Mouse (Mus musculus): Measurements from ENCODE around the gene BC034090. TPM values are rescaled to one million over a fixed set of nuclear protein-coding genes. Genes with fewer than 3 reads are reported as not detected.
"Not testable (repeated sequence)": the region's sequence is repeated elsewhere in the genome, so short reads cannot be mapped to it uniquely, and the experiment has no call there.

The BC034090 gene
- polyA plus RNA-seq, 1 experiment from 2014 or later, result 2.8 TPM

DNA sequence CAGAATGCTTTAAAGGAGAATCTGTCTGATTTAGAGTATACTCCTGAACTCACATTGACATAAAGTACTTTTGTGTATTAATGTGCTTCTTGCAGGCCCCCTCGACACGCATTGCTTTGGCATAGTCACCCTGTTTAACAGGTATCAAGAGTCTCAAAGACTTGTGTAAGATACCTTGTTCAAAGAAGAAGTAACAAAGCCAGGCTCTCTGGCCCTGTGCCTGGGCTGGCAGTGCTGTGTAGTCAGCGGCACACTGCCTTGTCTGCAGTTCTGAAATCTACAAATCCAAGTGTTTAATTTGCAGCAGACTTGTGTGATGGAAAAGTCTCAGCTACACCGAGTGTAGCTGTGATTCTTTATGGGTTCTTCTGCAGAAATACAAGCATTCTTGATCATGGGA is 47.6 kb downstream of the BC034090 start:
- no peak for DNase-seq (ENCODE audit: low spot score)

DNA sequence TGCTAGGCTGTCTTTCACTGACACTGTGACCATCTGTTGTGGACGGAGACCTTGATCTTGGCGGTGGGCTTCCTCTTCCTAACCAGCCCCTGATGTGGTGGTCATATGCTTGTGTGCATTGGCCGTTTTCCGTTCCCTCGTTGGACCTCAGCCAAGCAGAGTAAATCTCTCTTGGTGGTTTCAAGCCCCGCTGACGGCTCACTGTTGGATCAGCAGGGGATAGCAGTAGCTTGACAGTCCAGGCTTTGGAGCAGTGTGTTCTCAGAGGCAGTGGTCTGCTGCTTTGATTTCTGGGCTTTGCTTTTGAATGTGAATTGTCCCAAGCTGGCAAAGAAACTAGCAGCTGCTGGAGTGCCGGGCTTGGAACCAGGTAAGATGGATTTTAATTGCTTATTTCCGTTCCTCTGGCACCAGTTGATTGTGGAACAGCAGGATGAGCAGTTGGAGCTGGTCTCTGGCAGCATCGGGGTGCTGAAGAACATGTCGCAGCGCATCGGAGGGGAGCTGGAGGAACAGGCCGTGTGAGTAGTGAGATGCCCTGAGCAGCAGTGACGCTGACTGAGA is 51.4 kb downstream of the BC034090 start:
- no peak for DNase-seq (ENCODE audit: low spot score)

DNA sequence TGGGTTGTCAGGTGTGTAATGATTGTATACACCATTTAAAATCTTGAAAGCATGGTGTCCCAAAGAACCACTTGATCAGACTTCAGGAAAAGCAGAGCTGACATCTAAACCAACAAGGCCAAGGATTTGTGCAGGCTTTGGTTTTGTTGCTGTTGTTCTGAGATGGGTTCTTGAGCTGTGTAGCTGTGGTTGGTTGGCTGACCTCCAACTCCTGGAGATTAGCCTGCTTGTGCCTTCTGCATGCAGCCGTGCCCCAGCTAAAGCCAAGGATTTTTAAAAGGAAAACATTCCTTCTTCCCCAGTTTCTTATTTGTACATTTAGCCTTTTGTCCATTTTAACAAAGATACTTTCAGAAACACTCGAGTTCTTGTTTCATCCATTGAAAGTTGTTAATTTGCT is 52.6 kb downstream of the BC034090 start:
- no peak for DNase-seq (ENCODE audit: low spot score)

DNA sequence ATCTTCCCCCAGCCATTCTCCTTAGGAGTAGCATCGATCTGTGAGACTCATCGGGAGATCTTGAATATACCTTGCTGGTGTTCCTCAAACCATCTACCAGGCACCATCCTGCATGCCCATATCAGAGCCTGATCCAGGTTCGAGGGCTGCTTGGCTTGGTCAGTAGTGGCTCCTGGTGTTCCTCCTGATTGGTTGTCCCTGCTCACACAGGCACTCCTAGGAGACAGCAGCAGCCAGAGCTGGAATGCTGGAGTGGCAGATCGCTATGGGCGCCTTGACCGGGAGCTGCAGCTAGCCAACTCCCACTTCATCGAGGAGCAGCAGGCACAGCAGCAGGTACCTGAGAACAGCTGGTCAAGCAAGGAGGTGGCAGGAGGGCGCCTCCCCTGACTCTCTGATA is 53.0 kb downstream of the BC034090 start:
- no peak for DNase-seq (ENCODE audit: low spot score)

DNA sequence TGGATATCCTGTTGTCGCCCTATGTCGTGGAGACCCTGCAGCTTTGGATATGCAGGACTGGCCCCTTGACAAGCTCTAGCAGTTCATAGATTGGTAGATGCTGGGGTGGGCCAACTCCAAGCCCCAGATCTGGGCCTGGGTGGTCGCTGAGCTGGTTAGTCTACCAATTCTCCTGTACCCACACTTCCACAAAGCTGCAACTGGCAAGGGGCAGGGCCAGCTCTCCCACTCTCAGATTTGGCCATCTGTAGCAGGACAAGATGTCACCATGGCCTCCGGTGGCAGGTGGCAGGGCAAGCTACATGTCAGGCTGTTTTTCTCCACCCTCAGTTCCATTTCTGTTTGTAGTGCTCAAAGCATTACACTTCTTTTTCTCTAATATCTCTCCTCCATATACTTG is 55.6 kb downstream of the BC034090 start:
- DNase-seq (ENCODE audit: low spot score), result no peak

DNA sequence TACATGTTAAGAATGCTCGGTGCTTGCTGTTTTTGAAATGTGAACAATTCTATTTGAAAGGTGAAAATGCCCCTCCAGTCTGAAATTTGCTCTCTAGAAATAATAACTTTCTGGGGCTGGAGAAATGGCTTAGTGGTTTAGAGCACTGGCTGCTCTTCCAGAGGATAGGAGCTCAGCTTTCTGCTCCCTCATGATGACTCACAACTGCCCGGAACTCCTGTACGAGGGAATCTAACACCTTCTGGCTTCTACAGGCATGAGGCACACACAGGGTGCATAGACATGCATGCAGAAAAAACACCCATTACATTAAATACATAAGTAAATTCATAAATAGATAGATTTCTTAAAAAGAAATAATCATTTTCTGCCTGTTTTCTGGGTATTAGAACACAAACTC is 60.1 kb downstream of the BC034090 start:
- no peak for DNase-seq (ENCODE audit: low spot score)

DNA sequence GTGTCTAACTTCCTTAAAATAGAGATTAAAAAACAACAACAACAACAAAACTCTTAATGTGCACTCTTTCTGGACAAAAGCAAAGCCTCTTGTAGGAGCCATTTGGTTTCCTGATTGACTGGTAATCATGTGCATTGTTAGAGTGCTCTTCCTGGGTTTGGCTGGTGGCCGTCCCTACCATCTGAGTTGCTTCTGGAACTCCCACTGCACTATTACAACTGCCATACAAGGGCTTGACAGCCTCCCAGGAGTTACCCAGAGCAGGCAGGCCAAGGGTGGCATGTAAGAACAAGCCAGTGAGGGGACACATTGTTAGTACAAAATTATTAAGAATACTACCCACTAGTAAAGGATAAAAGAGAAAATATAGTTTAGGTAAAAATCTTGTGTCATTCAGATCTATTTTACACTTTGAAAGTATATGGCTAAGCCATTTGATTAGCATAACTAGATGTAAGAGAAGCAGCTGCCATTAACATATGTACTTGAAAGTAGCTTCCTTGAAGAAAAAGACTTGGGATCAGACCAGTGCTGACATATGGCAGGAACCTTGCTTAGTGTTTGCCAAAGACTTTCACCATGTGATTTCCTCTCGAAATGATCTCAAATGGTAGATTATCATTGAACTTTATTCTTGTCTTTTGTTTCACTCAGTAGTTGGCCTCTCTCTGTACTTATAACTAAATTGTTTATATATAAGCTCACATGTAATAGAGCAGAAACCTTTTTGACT is 65.9 kb downstream of the BC034090 start:
- no peak for DNase-seq (ENCODE audit: low spot score)

DNA sequence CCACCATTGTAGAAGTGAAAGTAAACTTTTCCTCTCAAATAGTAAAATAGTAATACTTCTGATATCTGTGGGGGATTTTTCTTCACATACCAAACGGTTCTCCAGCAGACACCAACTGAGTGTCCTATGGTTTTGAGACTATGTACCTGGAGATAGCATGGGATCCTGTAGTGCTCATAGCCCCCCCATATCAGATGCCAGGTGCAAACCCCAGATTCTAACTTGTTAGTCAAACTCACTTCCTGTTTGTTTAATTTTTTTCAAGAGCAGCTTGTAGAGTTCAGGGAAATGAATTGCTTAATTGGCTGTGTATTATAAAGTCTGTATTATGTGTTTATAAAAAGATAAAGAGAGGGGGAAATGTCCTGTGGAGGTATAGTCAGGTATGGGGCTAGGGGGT is 69.8 kb downstream of the BC034090 start:
- peak; percentile 60 for DNase-seq (ENCODE audit: low spot score)

DNA sequence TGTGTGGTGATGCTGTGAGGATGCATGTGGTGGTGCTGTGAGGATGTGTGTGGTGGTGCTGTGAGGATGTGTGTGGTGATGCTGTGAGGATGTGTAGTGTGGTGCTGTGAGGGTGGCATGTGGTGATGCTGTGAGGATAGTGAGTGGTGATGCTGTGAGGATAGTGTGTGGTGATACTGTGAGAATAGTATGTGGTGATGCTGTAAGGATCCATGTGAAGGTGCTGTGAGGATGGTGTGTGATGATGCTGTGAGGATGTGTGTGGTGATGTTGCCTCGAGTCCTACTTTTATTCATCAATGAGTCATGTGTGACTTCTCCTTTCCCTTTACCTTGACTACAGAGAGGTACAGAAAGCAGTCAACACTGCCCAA is 70.6 kb downstream of the BC034090 start:
- DNase-seq (ENCODE audit: low spot score), result not testable (repeated sequence)

DNA sequence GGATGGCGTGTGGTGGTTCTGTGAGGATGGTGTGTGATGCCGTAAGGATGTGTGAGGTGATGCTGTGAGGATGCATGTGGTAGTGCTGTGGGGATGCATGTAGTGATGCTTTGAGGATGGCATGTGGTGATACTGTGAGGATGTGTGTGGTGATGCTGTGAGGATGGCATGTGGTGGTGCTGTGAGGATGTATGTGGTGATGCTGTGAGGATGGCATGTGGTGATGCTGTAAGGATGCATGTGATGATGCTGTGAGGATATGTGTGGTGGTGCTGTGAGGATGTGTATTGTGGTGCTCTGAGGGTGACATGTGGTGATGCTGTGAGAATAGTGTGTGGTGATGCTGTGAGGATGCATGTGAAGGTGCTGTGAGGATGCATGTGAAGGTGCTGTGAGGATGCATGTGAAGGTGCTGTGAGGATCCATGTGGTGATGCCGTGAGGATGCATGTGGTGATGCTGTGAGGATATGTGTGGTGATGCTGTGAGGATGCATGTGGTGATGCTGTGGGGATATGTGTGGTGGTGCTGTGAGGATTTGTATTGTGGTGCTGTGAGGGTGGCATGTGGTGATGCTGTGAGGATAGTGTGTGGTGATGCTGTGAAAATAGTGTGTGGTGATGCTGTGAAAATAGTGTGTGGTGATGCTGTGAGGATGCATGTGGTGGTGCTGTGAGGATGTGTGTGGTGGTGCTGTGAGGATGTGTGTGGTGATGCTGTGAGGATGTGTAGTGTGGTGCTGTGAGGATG is 71.2 kb downstream of the BC034090 start:
- no peak for DNase-seq (ENCODE audit: low spot score)

DNA sequence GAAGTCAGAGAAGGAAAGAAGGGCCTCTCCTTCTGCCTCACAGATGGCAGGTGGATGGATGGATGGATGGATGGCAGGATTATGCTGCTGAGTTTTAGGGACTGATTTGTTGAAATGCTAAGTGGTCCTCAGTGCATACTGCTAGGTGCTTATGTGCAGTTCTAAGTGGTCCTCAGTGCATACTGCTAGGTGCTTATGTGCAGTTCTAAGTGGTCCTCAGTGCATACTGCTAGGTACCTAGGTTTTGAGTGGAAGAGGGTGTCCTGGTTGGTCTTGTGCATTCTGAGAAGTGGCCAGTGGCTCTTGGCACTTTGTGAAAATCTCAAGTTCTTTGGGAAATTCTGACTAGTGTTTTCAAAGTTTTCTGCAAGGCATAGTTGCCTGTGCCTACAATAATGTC is 74.3 kb downstream of the BC034090 start:
- DNase-seq (ENCODE audit: low spot score), result no peak

DNA sequence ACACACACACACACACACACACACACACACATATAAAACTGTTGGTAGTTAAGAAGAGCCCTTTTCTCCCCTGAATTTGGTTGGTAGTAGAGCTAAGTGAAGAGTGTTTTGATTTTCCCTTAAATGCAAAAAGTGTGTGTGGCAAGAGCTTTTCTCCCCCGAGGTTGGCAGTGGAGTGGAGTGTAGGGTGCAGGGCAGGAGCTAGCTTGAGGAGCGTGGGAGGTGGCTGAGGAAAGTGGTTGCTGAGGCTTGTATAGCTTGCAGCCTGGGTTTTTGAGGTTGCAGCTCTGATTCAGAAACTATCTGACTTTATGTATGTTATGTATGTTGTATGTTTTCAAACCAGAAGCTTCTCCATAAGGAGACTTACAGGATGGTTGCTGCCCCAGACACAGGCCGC is 76.8 kb downstream of the BC034090 start:
- no peak for DNase-seq (ENCODE audit: low spot score)

Other genes starting within 250 kb of the BC034090 start
- gene Ier5, start 144.8 kb downstream of the BC034090 start, polyA plus RNA-seq (2015; fragmentation: Nextera tagmentation; extraction: Ambion mirVana), result 6.4 and 10.8 TPM in 2 replicates
- gene Mr1, start 97.6 kb downstream of the BC034090 start, polyA plus RNA-seq (2015; fragmentation: Nextera tagmentation; extraction: Ambion mirVana), result 31.1 and 34.0 TPM in 2 replicates
- gene Stx6, start 85.7 kb downstream of the BC034090 start, polyA plus RNA-seq (2015; fragmentation: Nextera tagmentation; extraction: Ambion mirVana), result 120 and 150 TPM in 2 replicates
- gene Xpr1, start 173.0 kb upstream of the BC034090 start, polyA plus RNA-seq (2015; fragmentation: Nextera tagmentation; extraction: Ambion mirVana), result 4.9 and 7.2 TPM in 2 replicates

Data from thymus, postnatal 0 days (tissue).